Mouse (Mus musculus) cerebral cortex, adult 2 months (tissue): ENCODE measurements around the gene Gm9913.

Source experiments
- WGBS: fragments of 180-500 bp; shearing (Covaris S2); methylation state at CpG from one replicate; pipeline ENCODE4 v1.1.7; 2018; 5-methylcytosine and 5-hydroxymethylcytosine counted together

Gene Gm9913

GRCm38 (mm10) chr2:125505006-125505745, at the start of gene Gm9913:
Gene Gm9913 (plus strand): TSS chr2:125505089.
- WGBS = 3% methylated on average over 43 of the region's 45 CpGs

- WGBS = 82% methylated on average over 15 of the region's 15 CpGs
Observed at GRCm38 (mm10) chr2:125456059-125456789, 48.7 kb upstream of the Gm9913 start.

- 91% methylated on average over 3 of the region's 3 CpGs for WGBS
Observed at GRCm38 (mm10) chr2:125459087-125459486, 45.8 kb upstream of the Gm9913 start.

GRCm38 (mm10) chr2:125464036-125464435, 40.9 kb upstream of the Gm9913 start:
- 74% methylated on average over 6 of the region's 6 CpGs for WGBS

- 29% methylated on average over 8 of the region's 8 CpGs for WGBS
Observed at GRCm38 (mm10) chr2:125470553-125471295, 34.2 kb upstream of the Gm9913 start.

- WGBS = 90% methylated on average over 4 of the region's 4 CpGs
Observed at GRCm38 (mm10) chr2:125471721-125472120, 33.2 kb upstream of the Gm9913 start.

- WGBS = 82% methylated on average over 2 of the region's 2 CpGs
Observed at GRCm38 (mm10) chr2:125473228-125473627, 31.7 kb upstream of the Gm9913 start.

GRCm38 (mm10) chr2:125474690-125475089, 30.2 kb upstream of the Gm9913 start:
- 83% methylated on average over 5 of the region's 5 CpGs for WGBS

GRCm38 (mm10) chr2:125476231-125476630, 28.7 kb upstream of the Gm9913 start:
- WGBS = 84% methylated on average over 3 of the region's 3 CpGs

- WGBS = 79% methylated on average over 3 of the region's 3 CpGs
Observed at GRCm38 (mm10) chr2:125477367-125477766, 27.5 kb upstream of the Gm9913 start.

GRCm38 (mm10) chr2:125478705-125479104, 26.2 kb upstream of the Gm9913 start:
- WGBS = 66% methylated on average over 4 of the region's 4 CpGs

- WGBS = 65% methylated on average over 5 of the region's 5 CpGs
Observed at GRCm38 (mm10) chr2:125480057-125480456, 24.8 kb upstream of the Gm9913 start.

- 38% methylated on average over 4 of the region's 4 CpGs for WGBS
Observed at GRCm38 (mm10) chr2:125481116-125481515, 23.8 kb upstream of the Gm9913 start.

- WGBS = 86% methylated on average over 9 of the region's 9 CpGs
Observed at GRCm38 (mm10) chr2:125481531-125482317, 23.2 kb upstream of the Gm9913 start.

- WGBS = 91% methylated on average over 9 of the region's 9 CpGs
Observed at GRCm38 (mm10) chr2:125484910-125485309, 20.0 kb upstream of the Gm9913 start.

GRCm38 (mm10) chr2:125489979-125490378, 14.9 kb upstream of the Gm9913 start:
- 97% methylated on average over 1 of the region's 1 CpGs for WGBS

GRCm38 (mm10) chr2:125492050-125492900, 12.6 kb upstream of the Gm9913 start:
- 84% methylated on average over 15 of the region's 15 CpGs for WGBS

- WGBS = 97% methylated on average over 2 of the region's 2 CpGs
Observed at GRCm38 (mm10) chr2:125494291-125494690, 10.6 kb upstream of the Gm9913 start.

GRCm38 (mm10) chr2:125494831-125495812, 9.8 kb upstream of the Gm9913 start:
- WGBS = 88% methylated on average over 20 of the region's 20 CpGs
